Comparison of ENCODE assay signal across 23 mouse cellular contexts in genomic region chr4:41091391-41091790, GRCm38 (mm10). TPM values are rescaled to one million over a fixed set of nuclear protein-coding genes. Genes with fewer than 3 reads are reported as not detected.
"Had no signal": no experiment of that assay in that cellular context is flagged by ENCODE, and none has a peak within 500 bp of the region (broad histone marks: within the 10 kb centered on the region; RNA-seq: fewer than 3 reads in every experiment).

No protein-coding gene starts in this region.

- H3K4me1 ChIP-seq: midbrain, embryonic 13.5 days had no signal

- H3K4me2 ChIP-seq: limb, embryonic 12.5 days; limb, embryonic 15.5 days; liver, embryonic 11.5 days; midbrain, embryonic 13.5 days; stomach, embryonic 15.5 days had no signal

- H3K27me3 ChIP-seq: stomach, embryonic 15.5 days had no signal

- ATAC-seq: intestine, postnatal 0 days; midbrain, embryonic 13.5 days had no signal

- H3K27ac ChIP-seq: kidney, postnatal 0 days; left cerebral cortex, adult 2 months; limb, embryonic 12.5 days; limb, embryonic 15.5 days; midbrain, embryonic 13.5 days; stomach, embryonic 15.5 days had no signal

- H3K9ac ChIP-seq: limb, embryonic 12.5 days; limb, embryonic 15.5 days; midbrain, embryonic 13.5 days; stomach, embryonic 15.5 days had no signal

- H3K36me3 ChIP-seq: limb, embryonic 12.5 days; limb, embryonic 15.5 days; midbrain, embryonic 13.5 days; stomach, embryonic 15.5 days had no signal

- H3K4me3 ChIP-seq: left cerebral cortex, adult 2 months; limb, embryonic 12.5 days; limb, embryonic 15.5 days; midbrain, embryonic 13.5 days; stomach, embryonic 15.5 days had no signal

- DNase-seq: kidney, adult 2 months; kidney, postnatal 25 days; layer of hippocampus, postnatal 36 days; left cerebral cortex, postnatal 4 days; lung, adult 2 months; lung, postnatal 14 days; lung, postnatal 4 days; thymus, adult 18-20 months; thymus, postnatal 36 days had no signal

- H3K9me3 ChIP-seq: limb, embryonic 12.5 days; limb, embryonic 15.5 days; midbrain, embryonic 13.5 days; stomach, embryonic 15.5 days had no signal

RNA-seq across cellular contexts. Expression of gene Aqp3, which starts 6.6 kb away (rescaled TPM):
- total RNA-seq: layer of hippocampus, adult 8-10 months; layer of hippocampus, postnatal 36 days; left cerebral cortex, adult 2 months; left cerebral cortex, postnatal 14 days; megakaryocyte progenitor cell, adult 5-6 weeks had no signal

RNA-seq across cellular contexts. Expression of gene Aqp7, which starts 43.5 kb away (rescaled TPM):
- total RNA-seq: layer of hippocampus, adult 8-10 months; layer of hippocampus, postnatal 36 days; left cerebral cortex, adult 2 months; left cerebral cortex, postnatal 14 days; left cerebral cortex, postnatal 4 days; megakaryocyte progenitor cell, adult 5-6 weeks; midbrain, postnatal 0 days had no signal
- polyA plus RNA-seq: limb, embryonic 12.5 days; midbrain, embryonic 13.5 days; midbrain, postnatal 0 days; neural tube, embryonic 11.5 days; neural tube, embryonic 14.5 days had no signal
